Mouse (Mus musculus) CH12.LX (cell line): ENCODE results near the gene Adcy10. TPM values are rescaled to one million over a fixed set of nuclear protein-coding genes. Genes with fewer than 3 reads are reported as not detected.

Experiments
- DNase-seq: peaks from one replicate; pipeline ENCODE4 v3.0.0-alpha.2; 2013; ENCODE audit errors: extremely low read depth
- H3K27ac ChIP-seq: 2 replicates; pipeline ENCODE4 v1.5.1; 2012; ENCODE audit warnings: low read depth, mild to moderate bottlenecking, control low read depth, moderate library complexity; ENCODE audit not compliant: insufficient read depth
- H3K27me3 ChIP-seq: replicated peaks from 2 replicates; pipeline ENCODE3; 2012; ENCODE audit warnings: inconsistent platforms
- H3K36me3 ChIP-seq, 2 experiments: replicated peaks in 1 of 2; 2 replicates each; pipeline versions ENCODE3 to v1.6.1; 2012; ENCODE audit warnings: inconsistent platforms in 1 of 2, low read length in 1 of 2, mild to moderate bottlenecking in 1 of 2, mixed read lengths in 1 of 2, moderate library complexity in 1 of 2; ENCODE audit not compliant: control insufficient read depth in 1 of 2, insufficient read depth in 1 of 2
- H3K4me1 ChIP-seq, 2 experiments: 2 replicates each; pipeline ENCODE4 v1.6.1; 2012; ENCODE audit warnings: inconsistent platforms in 1 of 2, moderate library complexity in 1 of 2; ENCODE audit not compliant: insufficient read depth in 2 of 2, control insufficient read depth in 1 of 2
- H3K4me2 ChIP-seq: 2 replicates; pipeline ENCODE4 v1.6.1; 2012; ENCODE audit warnings: low read depth, mild to moderate bottlenecking, control low read depth; ENCODE audit not compliant: poor library complexity, insufficient read depth, severe bottlenecking
- H3K4me3 ChIP-seq, 3 experiments: fragments of 150-350 bp in 1 of 3; sonication (generic) in 1 of 3; replicated peaks in 1 of 3; 2 replicates each; pipeline versions ENCODE3 to v1.5.1; 2011 to 2012; ENCODE audit warnings: low read depth in 2 of 3, low read length in 2 of 3, mild to moderate bottlenecking in 2 of 3, moderate library complexity in 2 of 3, control low read depth in 1 of 3, improper control_type of control experiment in 1 of 3, inconsistent platforms in 1 of 3, mixed read lengths in 1 of 3; ENCODE audit not compliant: poor library complexity in 1 of 3
- H3K79me2 ChIP-seq: replicated peaks from 2 replicates; pipeline ENCODE4 v1.6.1; 2012; ENCODE audit warnings: mild to moderate bottlenecking, moderate library complexity; ENCODE audit not compliant: control insufficient read depth, poor library complexity, insufficient read depth, severe bottlenecking; ENCODE audit errors: extremely low read depth
- H3K9ac ChIP-seq: 2 replicates; pipeline ENCODE4 v1.6.1; 2012; ENCODE audit warnings: low read depth, mild to moderate bottlenecking, control low read depth, moderate library complexity; ENCODE audit not compliant: insufficient read depth
- H3K9me3 ChIP-seq: replicated peaks from 2 replicates; pipeline ENCODE3; 2012; ENCODE audit warnings: low read length, inconsistent platforms, mixed read lengths
- CHD1 ChIP-seq: IDR thresholded peaks from 2 replicates; pipeline ENCODE4 v1.6.1; 2012; ENCODE audit warnings: low read depth, low read length, improper control_type of control experiment, inconsistent platforms
- CTCF ChIP-seq, 2 experiments: IDR thresholded peaks in 1 of 2; conservative IDR thresholded peaks in 1 of 2; 2 replicates each; pipeline ENCODE4 v1.5.1; 2011 to 2012; ENCODE audit warnings: low read depth in 2 of 2, low read length in 2 of 2, improper control_type of control experiment in 1 of 2, inconsistent platforms in 1 of 2, mild to moderate bottlenecking in 1 of 2, moderate library complexity in 1 of 2
- E2F4 ChIP-seq: IDR thresholded peaks from 2 replicates; pipeline ENCODE4 v1.6.1; 2011; ENCODE audit warnings: low read depth, low read length, improper control_type of control experiment; ENCODE audit not compliant: insufficient replicate concordance
- EP300 ChIP-seq: IDR thresholded peaks from 2 replicates; pipeline ENCODE4 v1.6.1; 2011; ENCODE audit warnings: low read length, improper control_type of control experiment
- GABPA ChIP-seq: IDR thresholded peaks from 2 replicates; pipeline ENCODE4 v1.6.1; 2012; ENCODE audit warnings: low read depth, low read length, improper control_type of control experiment, inconsistent platforms; ENCODE audit not compliant: insufficient replicate concordance
- JUN ChIP-seq: IDR thresholded peaks from 2 replicates; pipeline ENCODE4 v1.6.1; 2011; ENCODE audit warnings: low read depth, mild to moderate bottlenecking, low read length, improper control_type of control experiment, moderate library complexity; ENCODE audit not compliant: insufficient read depth
- JUND ChIP-seq: conservative IDR thresholded peaks from 2 replicates; pipeline ENCODE4 v1.6.1; 2011; ENCODE audit warnings: low read depth, low read length, improper control_type of control experiment
- KAT2A ChIP-seq: IDR thresholded peaks from 2 replicates; pipeline ENCODE4 v1.6.1; 2012; ENCODE audit warnings: low read length, improper control_type of control experiment, inconsistent platforms; ENCODE audit not compliant: insufficient replicate concordance
- MAX ChIP-seq: IDR thresholded peaks from 2 replicates; pipeline ENCODE4 v1.6.1; 2011; ENCODE audit warnings: low read length, improper control_type of control experiment
- MXI1 ChIP-seq: IDR thresholded peaks from 2 replicates; pipeline ENCODE4 v1.6.1; 2011; ENCODE audit warnings: mild to moderate bottlenecking, low read depth, low read length, improper control_type of control experiment
- MYC ChIP-seq: IDR thresholded peaks from 2 replicates; pipeline ENCODE4 v1.6.1; 2011; ENCODE audit warnings: low read depth, mild to moderate bottlenecking, improper control_type of control experiment, low read length
- NELFE ChIP-seq: IDR thresholded peaks from 2 replicates; pipeline ENCODE4 v1.6.1; 2011; ENCODE audit warnings: low read depth, low read length, improper control_type of control experiment
- PAX5 ChIP-seq: IDR thresholded peaks from 2 replicates; pipeline ENCODE4 v1.6.1; 2012; ENCODE audit warnings: low read length, inconsistent platforms, mixed read lengths
- POLR2A ChIP-seq: IDR thresholded peaks from 2 replicates; pipeline ENCODE4 v1.6.1; 2011; ENCODE audit warnings: low read depth, mild to moderate bottlenecking, improper control_type of control experiment, low read length
- RAD21 ChIP-seq: IDR thresholded peaks from 2 replicates; pipeline ENCODE4 v1.6.1; 2011; ENCODE audit warnings: low read depth, mild to moderate bottlenecking, low read length, improper control_type of control experiment, moderate library complexity
- SMC3 ChIP-seq: IDR thresholded peaks from 2 replicates; pipeline ENCODE4 v1.6.1; 2011; ENCODE audit warnings: low read depth, low read length, improper control_type of control experiment
- TBP ChIP-seq: conservative IDR thresholded peaks from 2 replicates; pipeline ENCODE4 v1.6.1; 2011; ENCODE audit warnings: low read depth, low read length, improper control_type of control experiment
- UBTF ChIP-seq: IDR thresholded peaks from 2 replicates; pipeline ENCODE4 v1.6.1; 2012; ENCODE audit warnings: low read depth, mild to moderate bottlenecking, inconsistent platforms, low read length, improper control_type of control experiment, moderate library complexity
- dilution Hi-C: fragments of 300-500 bp; cut with MboI; formaldehyde crosslinking; loops from 2 replicates; pipeline ENCODE4 v1.14.3; 2020; ENCODE audit warnings: low sequenced_read_pairs; ENCODE audit not compliant: extremely low pct_unique_long_range_greater_than_20kb, extremely low pct_ligation_motif_present
- in situ Hi-C: fragments of 300-500 bp; cut with MboI; formaldehyde crosslinking; loops from 3 replicates; pipeline ENCODE4 v1.14.3; 2019; ENCODE audit warnings: low sequenced_read_pairs, low pct_ligation_motif_present, low pct_unique_long_range_greater_than_20kb, mixed read lengths
- polyA plus RNA-seq: library from polyadenylated mRNA; unstranded; fragments of >175 nt; gene quantifications from 2 replicates; pipeline ENCODE4 v1.2.1, GENCODE M21; 2012; ENCODE audit warnings: low read depth; ENCODE audit not compliant: insufficient read length
- total RNA-seq, 2 experiments: library from RNA; depleted of rRNA; stranded (reverse); fragments of 300-350 nt in 1 of 2; fragments of >200 nt in 1 of 2; gene quantifications; 2 replicates each; pipeline ENCODE4 v1.2.3; 2012 to 2014

The Adcy10 gene
- total and polyA plus RNA-seq, 3 experiments, result 0.13 TPM; not detected in 2

- no peak overlapping the region for H3K4me3 ChIP-seq
- DNase-seq, result peak; percentile 40
Observed at GRCm38 (mm10) chr1:165579332-165579731, 94.3 kb downstream of the Adcy10 start.

GRCm38 (mm10) chr1:165581255-165581654 lies 96.3 kb downstream of the Adcy10 start:
- DNase-seq, result no peak
- no peaks in the 10 kb centered on the region for H3K36me3 ChIP-seq
- no peak overlapping the region for H3K4me3 ChIP-seq
- H3K4me2 ChIP-seq, result no peak overlapping the region
- dilution Hi-C loops (no loop called here), in situ Hi-C loops (loop anchor here (5.0 kb wide), 2 partner anchors 81 to 156 kb away; no protein-coding TSS in a partner anchor)
- TF ChIP-seq CHD1 (no peak), MXI1 (no peak), E2F4 (no peak), PAX5 (no peak), KAT2A (no peak), GABPA (no peak), TBP (no peak), RAD21 (no peak), NELFE (no peak)
- no peaks in the 10 kb centered on the region for H3K79me2 ChIP-seq
- H3K27ac ChIP-seq, result no peak overlapping the region
- no peak overlapping the region for H3K9ac ChIP-seq
- H3K27me3 ChIP-seq, result no peaks in the 10 kb centered on the region
- peaks cover 4 to 10% of the 10 kb centered on the region in 2 experiments; a peak in 3 of 4 replicates for H3K4me1 ChIP-seq
- no peaks in the 10 kb centered on the region for H3K9me3 ChIP-seq

More at GRCm38 (mm10) chr1:165579332-165579731, 94.3 kb downstream of the Adcy10 start:
- in situ Hi-C loops, result no loop called here
- TF ChIP-seq MAX, result no peak
- TF ChIP-seq POLR2A, result no peak
- TF ChIP-seq JUND, result no peak
- TF ChIP-seq JUN, result no peak
- peak; percentile 43 for TF ChIP-seq RAD21
- no peak for TF ChIP-seq UBTF
- TF ChIP-seq KAT2A, result no peak
- peak; percentile 23 to 68; a peak in 3 of 4 replicates for TF ChIP-seq CTCF (conservative IDR thresholded peaks at IDR 0.05 in 1 of 2, IDR thresholded peaks at IDR 0.05 in 1 of 2; ENCODE audit: low read depth in 2 of 2, low read length in 2 of 2)
- no peak for TF ChIP-seq MYC
- TF ChIP-seq EP300, result no peak
- TF ChIP-seq SMC3, result peak; percentile 35; the same call in 1 of the 2 replicates
- TF ChIP-seq, all 38 proteins: peak for 3
- Histone ChIP-seq H3K4me2 (no peak overlapping the region), H3K79me2 (no peaks in the 10 kb centered on the region), H3K4me1 (peaks cover 0 to 6% of the 10 kb centered on the region in 2 experiments; a peak in 2 of 4 replicates), H3K9me3 (no peaks in the 10 kb centered on the region), H3K27me3 (no peaks in the 10 kb centered on the region), H3K27ac (no peak overlapping the region), H3K9ac (no peak overlapping the region), H3K36me3 (no peaks in the 10 kb centered on the region)
- dilution Hi-C loops, result no loop called here
